Mouse (Mus musculus) embryonic fibroblast, embryonic 13.5 days (primary cell): ENCODE data around the gene Arhgap4.

Source experiments
- CTCF ChIP-seq: IDR thresholded peaks from 2 replicates; pipeline ENCODE4 v1.5.1; 2011; ENCODE audit warnings: mild to moderate bottlenecking, control low read depth, low read length, moderate library complexity, borderline replicate concordance; ENCODE audit not compliant: insufficient read depth
- POLR2A ChIP-seq: IDR thresholded peaks from 2 replicates; pipeline ENCODE4 v1.6.1; 2011; ENCODE audit warnings: low read depth, mild to moderate bottlenecking, control low read depth, low read length, moderate library complexity

DNA sequence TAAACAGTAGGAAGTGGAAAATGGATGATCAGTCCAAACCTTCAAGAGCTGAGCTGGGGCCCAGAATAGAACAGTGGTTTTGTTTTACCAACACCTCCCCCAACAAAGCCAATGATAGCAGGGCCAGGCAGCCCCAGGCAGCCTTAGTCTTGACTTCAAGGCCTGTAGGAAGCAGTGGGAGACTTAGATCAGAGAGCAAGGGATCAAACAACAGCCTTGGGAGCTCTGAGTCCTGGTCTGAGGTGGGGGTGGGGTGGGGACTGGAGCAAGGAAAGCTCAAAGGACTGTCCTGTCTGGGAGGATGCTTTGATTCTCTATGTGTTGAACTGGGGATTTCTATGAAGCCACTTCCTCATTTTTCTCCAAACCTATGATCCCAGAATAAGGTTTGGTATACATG is 50.2 kb downstream of the Arhgap4 start:
- TF ChIP-seq POLR2A (no peak), CTCF (no peak)
